Mouse (Mus musculus): ENCODE measurements around the gene Car6. TPM values are rescaled to one million over a fixed set of nuclear protein-coding genes. Genes with fewer than 3 reads are reported as not detected.

Car6 gene
- total RNA-seq, 4 experiments from 2014 or later: not detected

GRCm38 (mm10) chr4:150137368-150138083 is 63.6 kb downstream of the Car6 start:
- DNase-seq (ENCODE audit: low spot score in 2 of 2): no peak

Other genes with a start within 250 kb of the Car6 start
- gene Spsb1, start 246.3 kb downstream of the Car6 start, total RNA-seq (2022): 10 to 100 TPM in 1 of 4 experiments, 1 to 10 TPM in 3; 3.6 to 10.5 (median 4.7) TPM
- 10 to 100 TPM; 47.5 to 82.4 (median 65.4) TPM for gene H6pd, start 192.3 kb downstream of the Car6 start, total RNA-seq (2022)
- 10 to 100 TPM; 32.3 to 43.2 (median 36.3) TPM for gene Gpr157, start 114.0 kb downstream of the Car6 start, total RNA-seq (2022)
- not detected for gene Slc2a5, start 82.0 kb downstream of the Car6 start, total RNA-seq (2022)
- not detected for gene Slc2a7, start 52.4 kb downstream of the Car6 start, total RNA-seq (2022)
- gene Eno1, start 35.4 kb upstream of the Car6 start, total RNA-seq (2022): 10 to 100 TPM; 55.0 to 77.6 (median 67.7) TPM
- gene Rere, start 80.3 kb upstream of the Car6 start, total RNA-seq (2022): 10 to 100 TPM; 53.7 to 93.1 (median 66.0) TPM